Mouse (Mus musculus) left cerebral cortex, postnatal 25 days (tissue): ENCODE measurements around the gene Plce1. TPM values are rescaled to one million over a fixed set of nuclear protein-coding genes. Genes with fewer than 3 reads are reported as not detected.
"Not testable (repeated sequence)": the region's sequence is repeated elsewhere in the genome, so short reads cannot be mapped to it uniquely, and the experiment has no call there.

Experiments used
- DNase-seq, 2 experiments: peaks; one replicate each; pipeline ENCODE4 v3.0.0; 2022; ENCODE audit warnings: low spot score in 2 of 2, mixed read lengths in 1 of 2
- intact Hi-C: fragments of 180-260 bp; cut with DNase I; formaldehyde crosslinking; loops from one replicate; pipeline ENCODE4 v1.15.1; 2025
- total RNA-seq, 2 experiments: library from RNA; stranded (reverse); gene quantifications; 2 replicates each; pipeline ENCODE4 v1.2.3; 2021

Plce1 gene
- total RNA-seq, 2 experiments from 2014 or later, result 6.2 to 9.1 TPM

DNA sequence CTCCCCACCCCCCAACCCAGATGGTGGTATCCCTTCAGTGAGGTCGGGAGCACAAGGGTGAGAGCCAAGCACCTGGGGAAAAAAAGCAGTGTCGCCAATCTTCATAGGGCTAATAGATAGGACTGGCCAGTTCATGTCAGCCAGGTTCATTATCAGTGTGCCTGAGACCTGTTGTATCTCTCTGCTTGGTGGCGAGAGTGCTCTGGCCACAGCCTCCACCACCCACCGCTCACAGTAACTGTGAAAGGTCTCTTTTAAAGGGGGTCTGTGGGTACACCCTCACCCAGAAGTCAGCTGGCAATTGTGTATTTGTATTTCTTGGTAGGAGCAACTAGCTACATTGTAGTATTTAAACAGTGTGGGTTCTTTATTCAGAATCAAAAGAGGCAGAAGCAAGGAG lies 6.6 kb downstream of the Plce1 start:
- no peak for DNase-seq
- intact Hi-C loops, result no loop called here

DNA sequence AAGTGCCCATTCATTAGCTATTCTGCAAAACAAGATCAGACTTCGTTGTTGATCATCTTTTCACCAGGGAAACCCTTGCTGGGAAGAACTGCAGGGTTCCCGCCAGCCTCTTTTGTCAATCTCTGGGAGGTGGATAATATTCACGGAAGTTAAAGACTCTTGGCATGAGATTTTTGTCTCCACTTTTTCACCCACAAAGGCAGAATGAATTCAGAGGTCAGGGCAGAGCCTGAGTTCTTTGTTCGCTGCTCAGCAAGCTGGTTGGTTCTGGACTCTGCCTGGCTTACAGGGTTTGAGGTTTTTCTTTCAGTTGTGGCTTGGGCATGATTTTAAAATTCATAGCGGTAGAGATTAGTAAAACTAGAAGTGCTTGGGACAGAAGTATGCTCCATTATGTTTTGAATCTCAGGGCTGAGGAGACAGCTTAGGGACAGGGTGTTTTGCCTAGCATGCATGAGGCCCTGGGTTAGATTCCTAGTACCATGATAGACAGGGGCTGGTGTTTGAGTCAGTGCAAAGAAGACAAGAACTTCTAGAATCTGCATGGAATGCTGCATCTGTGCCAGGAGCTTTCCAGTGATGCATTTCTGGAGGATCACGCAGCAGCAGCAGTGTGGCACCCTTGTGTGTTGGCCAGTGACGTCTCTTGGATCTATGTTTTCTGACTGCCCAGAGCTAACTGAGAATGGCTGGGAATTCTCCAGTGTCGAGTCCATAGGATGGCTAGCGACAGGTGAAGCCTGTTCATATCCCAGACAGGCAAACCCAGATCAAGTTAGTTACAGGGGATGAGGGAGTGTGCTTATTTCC lies 7.4 kb downstream of the Plce1 start:
- intact Hi-C loops, result no loop called here
- no peak for DNase-seq

DNA sequence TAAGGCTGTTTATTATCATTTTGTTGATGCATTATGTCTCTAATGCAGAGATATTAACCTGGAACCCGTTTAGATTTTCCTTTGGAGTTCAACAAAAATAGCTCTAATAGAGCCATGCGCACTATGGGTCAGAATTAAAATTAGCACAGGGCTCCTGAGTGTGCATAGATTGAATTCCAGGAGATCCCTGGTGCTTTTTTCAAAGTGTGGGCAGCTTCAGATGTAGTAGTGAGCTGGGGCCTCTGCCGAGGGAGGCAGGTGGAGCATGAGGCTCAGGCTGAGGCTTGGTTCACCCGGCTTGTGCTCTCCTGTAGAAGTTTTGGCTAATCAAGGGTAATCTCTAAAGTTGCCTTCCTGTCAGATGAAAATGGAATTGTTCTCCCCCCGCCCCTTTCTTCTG lies 17.3 kb downstream of the Plce1 start:
- intact Hi-C loops, result no loop called here
- DNase-seq, result no peak

DNA sequence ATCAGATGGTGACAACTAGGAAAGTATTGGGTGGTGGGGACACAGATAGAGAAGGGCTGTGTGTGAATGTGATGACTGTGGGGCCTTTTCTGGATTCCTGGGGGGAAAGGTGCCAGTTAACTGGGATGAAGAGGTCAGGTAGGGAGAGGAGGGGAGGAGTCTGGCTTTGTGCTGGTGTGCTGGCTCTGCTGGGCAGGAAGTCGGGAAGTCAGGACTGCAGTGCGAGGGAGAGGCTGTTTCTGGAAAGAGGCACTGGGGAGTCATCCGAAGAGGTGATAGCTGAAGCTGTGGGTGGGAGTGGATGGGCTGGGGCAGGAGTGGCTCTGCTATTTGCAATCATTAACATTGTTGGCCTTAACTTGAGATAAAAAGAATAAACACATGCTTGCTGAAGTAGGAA lies 23.7 kb downstream of the Plce1 start:
- intact Hi-C loops, result no loop called here
- no peak for DNase-seq

DNA sequence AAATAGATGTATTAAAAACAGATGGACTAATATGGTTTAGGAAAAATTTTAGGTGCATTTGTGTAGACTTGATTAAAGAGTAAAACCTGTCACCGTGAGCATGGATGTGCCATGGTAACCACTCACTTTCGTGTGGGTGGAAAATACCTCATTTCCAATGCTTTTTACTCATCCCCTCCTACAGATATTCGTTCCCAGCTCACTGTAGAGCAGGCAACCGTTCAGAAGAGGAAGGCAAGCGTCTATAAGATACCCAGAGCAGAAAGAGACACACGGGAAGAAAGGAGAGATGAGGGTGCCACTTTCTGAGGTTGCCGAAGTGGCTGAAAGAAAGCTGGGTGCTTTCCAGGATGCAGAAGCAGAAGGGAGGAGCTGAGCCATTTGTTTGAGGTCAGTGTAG lies 25.2 kb downstream of the Plce1 start:
- intact Hi-C loops, result no loop called here
- DNase-seq, result peak; percentile 17 to 66

DNA sequence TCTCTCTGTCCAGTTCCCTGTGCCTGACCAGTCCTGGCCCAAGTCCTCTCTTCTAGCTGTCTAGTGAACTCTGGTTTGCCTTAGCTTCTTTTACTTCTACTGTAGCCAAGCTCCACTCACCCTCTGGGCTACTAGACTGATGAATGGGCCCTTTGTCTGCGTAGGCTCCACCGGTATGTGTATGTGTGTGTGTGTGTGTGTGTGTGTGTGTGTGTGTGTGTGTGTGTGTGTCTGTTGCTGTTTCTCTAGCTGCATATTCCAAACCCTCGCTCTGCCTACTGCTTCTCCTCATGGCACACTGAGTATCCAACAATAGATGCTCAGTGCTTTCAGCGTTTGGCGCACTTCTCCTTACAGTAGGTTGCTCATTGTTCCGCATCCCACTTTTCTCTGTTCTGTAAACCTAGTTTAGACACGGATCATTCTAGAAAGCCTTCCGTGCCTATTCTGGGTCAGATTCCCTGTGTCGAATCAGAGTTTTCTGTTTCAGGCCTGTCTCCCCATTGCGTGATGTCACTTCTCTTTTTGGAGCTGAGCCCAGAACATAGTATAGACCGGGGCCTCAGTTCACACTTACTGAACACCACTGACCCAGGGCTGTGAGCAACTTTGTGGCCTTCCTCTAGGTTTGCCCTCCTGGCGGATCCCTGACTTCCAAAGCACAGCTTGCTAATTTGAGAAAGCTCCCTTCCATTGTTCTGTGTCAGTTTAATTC lies 26.5 kb downstream of the Plce1 start:
- peak; percentile 28 to 66 for DNase-seq
- intact Hi-C loops, result no loop called here

DNA sequence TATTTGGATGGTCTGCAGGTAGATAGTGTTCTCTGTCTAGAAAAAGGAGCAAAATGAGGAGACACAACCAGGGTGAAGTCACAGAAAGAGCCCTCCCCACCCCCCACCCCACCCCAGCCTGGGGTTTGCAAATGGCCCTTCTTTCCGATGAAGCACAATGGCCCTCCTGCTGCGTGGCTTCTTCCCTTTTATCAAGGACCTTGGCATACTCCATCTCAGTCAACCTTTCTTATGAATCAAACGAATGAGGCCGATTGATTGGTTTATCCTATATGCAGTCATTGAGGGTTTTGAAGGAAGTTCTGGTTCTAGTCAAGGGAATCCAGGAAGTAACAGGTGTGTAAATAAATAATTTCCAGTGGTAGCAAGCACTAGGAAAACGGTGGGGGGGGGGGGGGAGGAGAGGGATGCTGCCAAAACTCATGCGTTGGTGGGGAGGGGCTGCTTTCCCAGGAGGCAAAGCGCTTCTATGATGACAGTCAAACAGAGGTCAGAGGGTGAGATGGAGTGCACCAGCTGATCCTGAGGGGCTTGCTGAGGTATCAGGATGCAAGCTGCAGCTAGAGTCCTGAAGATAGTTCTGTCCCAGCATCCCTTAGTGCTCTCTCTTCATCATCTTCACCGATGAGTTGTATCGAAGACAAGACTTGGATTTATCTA lies 27.2 kb downstream of the Plce1 start:
- intact Hi-C loops, result no loop called here
- no peak for DNase-seq

DNA sequence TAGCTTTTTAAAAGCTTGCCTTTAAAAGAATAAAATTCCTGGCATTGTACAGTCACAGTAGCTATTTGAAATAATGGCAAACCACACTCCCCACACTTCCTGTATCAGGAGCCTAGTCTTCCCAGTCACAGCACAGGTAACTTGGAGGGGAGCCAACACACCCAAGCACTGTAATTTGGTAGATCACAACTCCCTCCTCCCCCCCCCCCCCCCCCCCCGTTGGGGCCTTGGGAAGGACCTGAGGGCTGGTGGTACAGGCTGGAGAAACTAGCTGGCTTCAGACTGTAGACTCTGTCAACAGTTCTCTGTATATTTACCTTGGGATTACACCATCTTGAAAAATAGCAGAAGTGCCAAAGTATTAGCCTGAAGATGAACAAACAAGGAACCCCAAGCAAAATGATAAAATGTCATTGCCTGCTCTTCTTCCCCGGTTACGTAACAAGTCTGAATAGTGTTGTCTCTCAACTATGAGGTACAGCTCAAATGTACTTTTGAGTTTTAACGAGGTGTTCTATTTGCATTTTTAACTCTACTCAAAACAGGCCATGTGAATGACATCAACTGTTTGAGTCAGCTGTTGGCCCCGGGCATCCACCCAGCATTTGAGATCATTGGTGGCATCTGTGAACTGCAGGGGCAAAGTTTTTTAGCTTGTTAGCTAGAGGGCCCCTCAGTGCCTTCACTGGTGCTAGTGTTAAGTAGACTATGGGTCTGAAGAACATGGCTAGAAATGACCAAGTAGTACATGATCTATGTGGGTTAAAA lies 33.7 kb downstream of the Plce1 start:
- intact Hi-C loops, result no loop called here
- DNase-seq, result no peak

DNA sequence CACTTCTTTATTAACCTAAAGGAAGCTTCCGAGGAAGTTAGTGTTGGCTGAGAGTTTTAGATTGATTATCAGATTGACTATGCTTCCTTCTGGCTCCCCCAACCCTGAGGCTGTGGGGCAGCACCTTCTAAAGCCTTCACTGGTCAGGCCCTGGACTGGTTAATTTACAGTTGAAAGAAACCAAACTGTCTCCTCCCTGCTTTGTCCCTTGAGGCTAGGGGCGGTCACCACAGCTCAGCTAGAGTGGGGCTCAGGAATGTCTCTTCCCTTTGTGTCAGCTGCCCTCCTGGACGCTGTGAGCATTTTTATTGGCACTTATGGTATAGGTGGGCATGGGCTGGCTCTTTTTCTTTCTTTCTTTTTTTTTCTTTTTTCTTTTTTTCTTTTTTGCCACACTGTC lies 45.9 kb downstream of the Plce1 start:
- intact Hi-C loops, result no loop called here

DNA sequence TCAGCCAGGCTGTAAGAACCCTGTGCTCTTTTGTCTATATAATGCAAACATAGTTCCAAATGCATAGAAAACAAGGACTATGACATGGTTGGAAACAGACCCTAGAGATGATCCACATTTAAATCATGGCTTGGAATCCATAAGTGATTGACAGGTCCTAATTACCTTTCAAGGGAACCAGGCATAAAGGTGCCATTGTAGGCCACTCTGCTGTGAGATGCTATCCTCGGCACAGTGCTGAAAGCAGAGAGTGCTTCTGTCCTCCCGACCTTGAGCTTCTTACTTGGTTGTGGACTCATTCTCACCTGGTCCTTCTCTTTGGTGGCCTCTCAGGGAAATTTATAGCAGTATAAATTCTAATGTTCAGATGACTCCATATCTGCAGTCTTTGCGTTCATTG lies 46.6 kb downstream of the Plce1 start:
- intact Hi-C loops, result no loop called here
- no peak for DNase-seq

More for the DNA sequence above, 45.9 kb downstream of the Plce1 start:
- no peak for DNase-seq

DNA sequence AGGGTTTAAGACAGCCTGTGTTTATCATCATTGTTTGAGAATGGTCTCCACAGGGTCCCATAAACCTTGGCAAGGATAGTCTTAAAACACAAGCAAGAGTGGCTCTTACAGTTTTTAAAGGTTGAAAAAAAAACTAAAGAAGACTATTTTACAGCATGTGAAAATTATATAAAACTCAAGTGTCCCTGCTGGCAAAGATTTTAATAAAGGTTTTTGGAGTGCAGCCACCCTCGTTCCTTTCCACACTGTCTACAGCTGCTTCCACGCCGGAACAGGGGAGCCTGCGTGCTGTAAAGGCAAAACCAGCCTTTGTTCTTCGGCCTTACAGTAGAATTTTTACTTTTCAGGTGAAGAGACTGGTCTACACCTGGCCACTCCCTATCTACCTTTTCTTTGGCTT lies 52.3 kb downstream of the Plce1 start:
- intact Hi-C loops, result no loop called here
- DNase-seq, result peak; percentile 6 to 9

DNA sequence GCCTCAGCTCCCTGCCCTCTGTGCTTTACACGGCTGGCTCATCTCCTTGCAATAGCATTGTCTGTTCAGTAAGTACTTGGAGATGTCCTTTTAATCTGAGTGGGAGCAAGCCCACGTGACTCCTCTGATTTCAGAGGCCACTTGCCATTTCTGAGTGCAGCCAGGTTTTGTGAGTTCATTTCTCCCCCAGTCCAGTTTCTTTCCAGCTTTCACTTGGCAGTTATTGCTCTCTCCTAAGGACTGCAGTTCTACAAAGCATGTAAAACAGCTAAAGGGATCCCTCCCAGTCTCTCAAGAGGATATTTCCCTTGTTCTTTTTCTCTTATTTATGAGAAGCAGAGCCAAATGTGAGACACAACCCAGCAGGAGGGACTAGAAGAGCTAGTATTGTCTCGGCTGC lies 58.4 kb downstream of the Plce1 start:
- intact Hi-C loops, result no loop called here

DNA sequence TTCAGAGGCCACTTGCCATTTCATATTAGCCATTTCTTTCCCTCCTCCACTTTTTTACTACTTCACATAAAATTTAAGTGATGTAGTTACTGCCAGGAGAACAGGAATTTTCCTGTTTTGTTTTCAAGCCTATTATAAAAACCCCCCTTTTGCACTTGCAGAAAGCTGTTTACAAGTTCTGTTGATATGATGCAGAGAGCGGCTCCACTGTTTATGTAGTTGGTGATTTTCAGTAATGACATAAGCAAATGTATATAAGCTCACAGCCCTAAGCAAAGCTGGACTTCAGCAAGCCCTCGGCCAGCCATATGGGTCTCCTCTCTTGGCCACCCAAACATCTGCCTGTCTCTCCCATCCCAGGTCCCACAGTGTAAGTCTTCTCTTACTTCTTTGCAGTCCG lies 59.6 kb downstream of the Plce1 start:
- intact Hi-C loops, result no loop called here

More for the DNA sequence above, 58.4 kb downstream of the Plce1 start:
- DNase-seq, result no peak

DNA sequence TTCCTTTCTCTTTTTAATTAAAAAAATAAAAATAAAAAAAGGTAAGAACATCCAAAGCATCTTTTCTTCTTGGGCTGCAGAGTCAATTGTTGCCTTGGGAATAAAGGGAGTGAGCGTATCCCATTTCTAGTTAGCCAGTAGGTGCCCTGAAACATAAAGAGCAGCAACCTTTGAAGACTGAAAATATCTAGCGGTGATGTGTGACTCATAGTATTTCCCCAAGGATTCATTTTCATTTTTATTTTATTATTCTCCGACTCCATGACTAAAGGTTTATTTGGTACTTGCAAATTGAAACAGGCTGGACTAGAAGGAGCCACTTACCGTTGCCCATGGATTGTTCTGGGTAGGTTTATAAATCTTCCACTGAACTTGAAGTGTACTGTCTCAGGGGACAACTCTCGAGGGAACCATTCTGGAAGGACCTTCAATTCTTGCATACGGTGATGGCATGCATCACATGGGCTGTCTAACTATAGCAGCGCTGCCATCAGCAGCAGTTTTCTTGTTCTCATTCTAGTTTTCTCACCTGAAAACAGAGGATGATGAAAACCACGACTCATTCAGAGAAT lies 68.7 kb downstream of the Plce1 start:
- intact Hi-C loops, result no loop called here
- no peak for DNase-seq

More for the DNA sequence above, 59.6 kb downstream of the Plce1 start:
- DNase-seq, result no peak

DNA sequence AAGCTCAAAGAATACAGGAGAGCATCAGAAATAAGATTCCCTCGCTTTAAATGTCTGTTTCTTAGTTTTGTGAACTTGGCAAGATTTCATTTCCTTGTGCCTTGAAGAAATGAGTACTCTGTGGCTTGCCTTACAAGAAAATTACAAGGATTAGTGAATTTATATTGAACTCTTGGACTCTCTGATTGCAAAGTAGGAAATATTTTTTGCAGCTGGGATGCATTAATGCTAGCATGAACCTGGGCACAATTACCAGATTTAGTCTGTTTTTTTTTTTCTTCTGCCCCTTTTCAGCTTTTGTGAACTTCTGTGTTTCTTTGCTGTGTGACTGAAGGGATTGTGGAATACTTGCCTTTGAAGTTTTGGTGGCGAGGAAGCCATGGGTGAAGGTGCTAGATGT lies 72.6 kb downstream of the Plce1 start:
- intact Hi-C loops, result no loop called here
- no peak for DNase-seq

DNA sequence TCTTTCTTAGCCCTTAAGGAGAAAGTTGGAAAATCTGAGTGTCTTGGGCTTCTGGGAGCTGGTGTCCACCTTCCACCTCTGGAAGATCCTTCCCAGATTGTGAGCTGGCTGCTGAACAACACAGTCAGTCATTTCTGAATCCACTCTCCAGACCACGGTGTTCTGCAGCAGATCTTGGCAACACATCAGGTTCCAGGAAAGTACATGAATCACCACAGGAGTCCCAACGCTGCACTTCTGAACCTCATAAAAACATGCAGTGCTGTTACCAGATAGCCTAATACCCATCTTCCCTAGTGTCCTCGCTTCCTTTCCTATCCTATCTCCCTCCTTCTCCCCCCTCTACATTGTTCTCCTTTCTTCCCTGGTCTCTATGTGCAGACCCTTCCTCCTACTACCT lies 74.5 kb downstream of the Plce1 start:
- intact Hi-C loops, result no loop called here
- DNase-seq, result peak in 1 of 2 experiments; percentile 27

DNA sequence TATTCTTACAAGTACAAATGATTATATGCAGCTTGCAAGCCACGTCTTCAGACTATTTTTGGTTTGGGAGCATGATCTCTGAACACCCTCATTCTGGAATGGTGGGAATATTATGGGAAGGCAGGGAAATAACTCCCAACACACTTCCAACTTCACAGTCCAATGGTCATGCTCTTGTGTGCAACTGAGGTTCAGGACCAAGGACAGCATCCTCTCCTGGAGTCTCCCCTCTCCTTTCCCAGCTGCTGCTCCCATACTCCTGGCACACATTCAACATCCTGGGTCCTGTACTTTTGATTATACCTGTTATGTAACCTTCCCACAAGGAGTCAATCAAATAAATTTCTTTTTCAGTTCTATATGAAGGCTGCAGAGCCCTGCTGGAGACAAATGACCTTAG lies 77.9 kb downstream of the Plce1 start:
- intact Hi-C loops, result no loop called here
- DNase-seq, result no peak

DNA sequence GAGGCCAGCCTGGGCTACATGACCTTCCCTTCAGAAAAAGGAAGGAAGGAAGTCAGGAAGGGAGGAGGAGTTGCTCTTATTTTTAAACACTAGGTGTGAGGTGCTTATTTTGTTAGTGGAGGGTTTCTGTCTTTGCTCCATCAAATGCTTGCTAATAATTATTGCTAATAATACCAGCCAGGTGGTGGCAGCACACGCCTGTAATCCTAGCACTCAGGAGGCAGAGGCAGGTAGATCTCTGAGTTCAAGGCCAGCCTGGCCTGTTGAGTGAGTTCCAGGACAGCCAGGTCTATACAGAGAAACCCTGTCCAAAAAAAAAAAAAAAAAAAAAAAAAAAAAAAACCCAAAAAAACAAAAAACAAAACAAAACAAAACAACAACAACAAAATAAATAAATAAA lies 81.0 kb downstream of the Plce1 start:
- DNase-seq, intact Hi-C loops: not testable (repeated sequence)

DNA sequence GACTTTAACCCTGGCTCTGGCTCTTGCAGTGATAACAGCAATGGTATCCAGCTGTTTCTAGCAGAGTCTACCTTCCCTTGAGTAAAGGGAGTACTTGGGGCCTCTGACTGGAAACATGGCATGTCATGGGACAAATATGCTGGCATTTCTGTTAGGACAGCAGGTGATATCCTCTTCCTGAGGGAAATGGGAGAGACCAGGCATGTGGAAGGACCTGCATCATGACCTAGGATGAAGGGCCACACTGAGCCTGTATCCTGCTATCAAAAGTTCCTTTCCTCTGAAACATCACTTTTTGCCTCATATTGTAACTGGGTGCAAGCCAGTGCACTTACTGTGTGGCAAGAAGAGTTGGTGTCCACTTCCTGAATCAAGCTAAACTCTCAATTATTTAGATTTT lies 85.2 kb downstream of the Plce1 start:
- intact Hi-C loops, result loop anchor here (5.0 kb wide), 2 partner anchors 141 to 211 kb away; no protein-coding TSS in a partner anchor
- no peak for DNase-seq
